Mouse (Mus musculus) kidney, postnatal 0 days (tissue): ENCODE measurements at regions not wholly inside any gene's neighbourhood (a gene's known extent, or its start where the extent isn't known, plus 50 kb on each side); places are given as distances from the start of the nearest gene placed in this dataset.
"Not testable (repeated sequence)": the region's sequence is repeated elsewhere in the genome, so short reads cannot be mapped to it uniquely, and the experiment has no call there.

Source experiments
- ATAC-seq: fragments of 200-750 bp; cut with Nextera tagmentation; replicated peaks from 2 replicates; pipeline ENCODE4 v1.8.0; 2017; ENCODE audit warnings: low read depth, moderate number of reproducible peaks, moderate TSS enrichment, moderate library complexity; ENCODE audit not compliant: low FRiP score
- DNase-seq: peaks from one replicate; pipeline ENCODE4 v3.0.0-alpha.2; 2016; ENCODE audit warnings: low spot score
- H3K27ac ChIP-seq: fragments of 300-500 bp; sonication (generic); 2 replicates; pipeline ENCODE4 v1.5.1; 2014; ENCODE audit warnings: mild to moderate bottlenecking
- H3K27me3 ChIP-seq: fragments of 300-500 bp; sonication (generic); 2 replicates; pipeline ENCODE4 v1.6.1; 2014; ENCODE audit warnings: low read length, mixed read lengths; ENCODE audit not compliant: insufficient read depth
- H3K36me3 ChIP-seq: fragments of 300-500 bp; sonication (generic); 2 replicates; pipeline ENCODE4 v1.6.1; 2014; ENCODE audit warnings: low read length, mixed read lengths; ENCODE audit not compliant: insufficient read depth
- H3K4me1 ChIP-seq: fragments of 300-500 bp; sonication (generic); replicated peaks from 2 replicates; pipeline ENCODE4 v1.6.1; 2014; ENCODE audit warnings: antibody characterized with exemption, low read length, mixed read lengths; ENCODE audit not compliant: insufficient read depth
- H3K4me2 ChIP-seq: fragments of 300-500 bp; sonication (generic); 2 replicates; pipeline ENCODE4 v1.6.1; 2014; ENCODE audit warnings: mild to moderate bottlenecking, low read length, moderate library complexity, mixed read lengths
- H3K4me3 ChIP-seq: fragments of 300-500 bp; sonication (generic); replicated peaks from 2 replicates; pipeline ENCODE4 v1.5.1; 2014; ENCODE audit warnings: low read depth, low read length
- H3K9ac ChIP-seq: fragments of 300-500 bp; sonication (generic); 2 replicates; pipeline ENCODE4 v1.6.1; 2014; ENCODE audit warnings: low read depth, low read length
- H3K9me3 ChIP-seq: fragments of 300-500 bp; sonication (generic); replicated peaks from 2 replicates; pipeline ENCODE4 v1.6.1; 2016; ENCODE audit warnings: low read length, inconsistent platforms, mixed read lengths
- CTCF ChIP-seq: IDR thresholded peaks from 2 replicates; pipeline ENCODE4 v1.5.1; 2016; ENCODE audit warnings: antibody characterized with exemption, low read depth, mild to moderate bottlenecking, moderate library complexity
- whole genome bisulfite sequencing: fragments of 180-500 bp; shearing (Covaris S2); extraction: QIAGEN DNeasy Blood & Tissue Kit; methylation state at CpG from one replicate; pipeline ENCODE4 v1.1.7; 2014; 5-methylcytosine and 5-hydroxymethylcytosine counted together

- H3K4me2 ChIP-seq = no peak overlapping the region
- no peak for DNase-seq
- H3K9ac ChIP-seq = no peak overlapping the region
- no peaks in the 10 kb centered on the region for H3K27me3 ChIP-seq
- H3K4me3 ChIP-seq = no peak overlapping the region
- WGBS = 68% methylated on average over 3 of the region's 3 CpGs
- no peaks in the 10 kb centered on the region for H3K9me3 ChIP-seq
- no peaks in the 10 kb centered on the region for H3K4me1 ChIP-seq
- H3K27ac ChIP-seq = no peak overlapping the region
- no peak for ATAC-seq
- TF ChIP-seq CTCF = no peak
- H3K36me3 ChIP-seq = no peaks in the 10 kb centered on the region
These were observed 1007.2 kb downstream of the Epha7 start for GRCm38 (mm10) chr4:29820141-29820540.

- 60% methylated on average over 3 of the region's 3 CpGs for WGBS
These were observed 1017.8 kb downstream of the Epha7 start for GRCm38 (mm10) chr4:29830727-29831126.

GRCm38 (mm10) chr4:29832774-29833173 lies 1019.8 kb downstream of the Epha7 start:
- no peak overlapping the region for H3K9ac ChIP-seq
- H3K36me3 ChIP-seq = no peaks in the 10 kb centered on the region
- no peak overlapping the region for H3K4me3 ChIP-seq
- DNase-seq (no peak), ATAC-seq (no peak)
- 76% methylated on average over 6 of the region's 6 CpGs for WGBS
- TF ChIP-seq CTCF = no peak
- no peaks in the 10 kb centered on the region for H3K9me3 ChIP-seq
- H3K4me2 ChIP-seq = no peak overlapping the region
- no peaks in the 10 kb centered on the region for H3K27me3 ChIP-seq
- no peaks in the 10 kb centered on the region for H3K4me1 ChIP-seq
- H3K27ac ChIP-seq = no peak overlapping the region

More at GRCm38 (mm10) chr4:29830727-29831126, 1017.8 kb downstream of the Epha7 start:
- not testable (repeated sequence) for H3K9ac ChIP-seq, DNase-seq, H3K27ac ChIP-seq, H3K4me3 ChIP-seq, H3K4me1 ChIP-seq, H3K36me3 ChIP-seq, ATAC-seq, H3K9me3 ChIP-seq, H3K27me3 ChIP-seq, H3K4me2 ChIP-seq

- Histone ChIP-seq H3K9ac (no peak overlapping the region), H3K9me3 (no peaks in the 10 kb centered on the region), H3K27me3 (no peaks in the 10 kb centered on the region), H3K4me3 (no peak overlapping the region), H3K36me3 (no peaks in the 10 kb centered on the region), H3K4me2 (no peak overlapping the region), H3K27ac (no peak overlapping the region), H3K4me1 (no peaks in the 10 kb centered on the region)
- ATAC-seq (no peak), DNase-seq (peak; percentile 68)
- no peak for TF ChIP-seq CTCF
- WGBS = 61% methylated on average over 2 of the region's 2 CpGs
These were observed 1043.7 kb downstream of the Epha7 start for GRCm38 (mm10) chr4:29856616-29857015.
